Mouse (Mus musculus) liver, embryonic 15.5 days (tissue): ENCODE data around the gene Ccr10. TPM values are rescaled to one million over a fixed set of nuclear protein-coding genes. Genes with fewer than 3 reads are reported as not detected.

Experiments
- ATAC-seq: fragments of 200-750 bp; cut with Nextera tagmentation; 2 replicates; pipeline ENCODE4 v1.8.0; 2017; ENCODE audit warnings: moderate number of reproducible peaks, mild to moderate bottlenecking, moderate library complexity; ENCODE audit not compliant: insufficient read depth
- H3K27ac ChIP-seq: fragments of 300-500 bp; sonication (generic); replicated peaks from 2 replicates; pipeline ENCODE4 v1.5.1; 2015; ENCODE audit warnings: mild to moderate bottlenecking, inconsistent platforms
- H3K27me3 ChIP-seq: fragments of 300-500 bp; sonication (generic); 2 replicates; pipeline ENCODE4 v1.6.1; 2015; ENCODE audit warnings: mild to moderate bottlenecking, inconsistent platforms
- H3K36me3 ChIP-seq: fragments of 300-500 bp; sonication (generic); replicated peaks from 2 replicates; pipeline ENCODE4 v1.6.1; 2015; ENCODE audit warnings: moderate library complexity, mild to moderate bottlenecking, inconsistent platforms
- H3K4me1 ChIP-seq: fragments of 300-500 bp; sonication (generic); replicated peaks from 2 replicates; pipeline ENCODE4 v1.6.1; 2015; ENCODE audit warnings: inconsistent platforms
- H3K4me2 ChIP-seq: fragments of 300-500 bp; sonication (generic); 2 replicates; pipeline ENCODE4 v1.6.1; 2015; ENCODE audit warnings: moderate library complexity, mild to moderate bottlenecking, inconsistent platforms
- H3K4me3 ChIP-seq: fragments of 300-500 bp; sonication (generic); replicated peaks from 2 replicates; pipeline ENCODE4 v1.5.1; 2015; ENCODE audit warnings: mild to moderate bottlenecking, inconsistent platforms
- H3K9ac ChIP-seq: fragments of 300-500 bp; sonication (generic); 2 replicates; pipeline ENCODE4 v1.6.1; 2015; ENCODE audit warnings: moderate library complexity, mild to moderate bottlenecking, inconsistent platforms
- H3K9me3 ChIP-seq: fragments of 300-500 bp; sonication (generic); replicated peaks from 2 replicates; pipeline ENCODE4 v1.6.1; 2016; ENCODE audit warnings: inconsistent platforms
- WGBS: fragments of 180-500 bp; shearing (Covaris S2); methylation state at CpG from one replicate; pipeline ENCODE4 v1.1.7; 2015; ENCODE audit warnings: mixed read lengths; ENCODE audit not compliant: insufficient replicate concordance; 5-methylcytosine and 5-hydroxymethylcytosine counted together
- polyA plus RNA-seq: library from polyadenylated mRNA; unstranded; fragments of >200 nt; fragmentation: Nextera tagmentation; extraction: Ambion mirVana; gene quantifications from 2 replicates; pipeline ENCODE4 v1.2.1, GENCODE M21; 2015

The Ccr10 gene
- polyA plus RNA-seq, 1 experiment from 2014 or later = 0.05 TPM

DNA sequence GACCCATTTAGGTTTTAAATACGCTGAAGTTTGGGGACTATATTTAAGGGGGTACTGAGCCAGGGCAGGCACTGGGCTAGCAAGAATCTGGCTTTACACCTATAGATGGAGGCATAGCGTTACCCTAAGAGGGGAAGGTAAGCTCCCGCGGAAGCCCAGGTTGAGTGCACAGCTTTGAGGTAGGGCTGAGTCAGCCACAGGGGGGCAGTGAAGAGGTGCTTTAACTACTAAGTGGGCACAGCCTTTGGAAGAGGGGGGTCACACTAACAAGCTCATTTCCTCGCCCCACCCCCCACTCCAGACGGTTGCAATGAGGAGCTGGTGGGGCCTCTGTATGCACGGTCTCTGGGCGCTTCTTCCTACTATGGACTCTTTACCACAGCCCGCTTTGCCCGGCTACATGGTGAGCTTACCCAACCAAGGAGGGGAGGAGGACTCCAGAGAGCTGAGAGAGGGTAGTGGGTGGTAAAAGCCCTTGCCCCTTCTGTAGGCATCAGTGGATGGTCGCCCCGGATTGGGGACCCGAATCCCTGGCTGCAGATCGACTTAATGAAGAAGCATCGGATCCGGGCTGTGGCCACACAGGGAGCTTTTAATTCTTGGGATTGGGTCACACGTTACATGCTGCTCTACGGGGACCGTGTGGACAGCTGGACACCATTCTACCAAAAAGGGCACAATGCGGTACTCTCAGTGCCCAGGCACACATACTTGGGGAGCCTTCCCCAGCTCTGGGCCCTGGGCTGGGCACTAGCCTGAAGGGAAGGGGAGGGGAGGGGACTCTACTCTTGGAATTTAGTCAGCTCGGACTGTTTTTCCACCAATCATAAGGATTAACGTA is 1.9 kb upstream of the Ccr10 start:
- no peak overlapping the region for H3K27ac ChIP-seq
- no peak overlapping the region for H3K9ac ChIP-seq
- H3K9me3 ChIP-seq = no peaks in the 10 kb centered on the region
- WGBS = 27% methylated on average over 22 of the region's 22 CpGs
- peaks cover 96% of the 10 kb centered on the region for H3K27me3 ChIP-seq
- H3K36me3 ChIP-seq = no peaks in the 10 kb centered on the region
- no peak for ATAC-seq
- no peak overlapping the region for H3K4me3 ChIP-seq
- peaks cover 42% of the 10 kb centered on the region for H3K4me1 ChIP-seq
- no peak overlapping the region for H3K4me2 ChIP-seq

- Histone ChIP-seq H3K9me3 (no peaks in the 10 kb centered on the region), H3K4me2 (peak overlapping the region; percentile 39; the same call in 1 of the 2 replicates), H3K27ac (no peak overlapping the region), H3K36me3 (no peaks in the 10 kb centered on the region), H3K4me1 (peaks cover 50% of the 10 kb centered on the region), H3K4me3 (no peak overlapping the region), H3K9ac (no peak overlapping the region), H3K27me3 (peaks cover 96% of the 10 kb centered on the region)
- WGBS = 3% methylated on average over 25 of the region's 25 CpGs
- ATAC-seq = no peak
These were observed 961 bp upstream of the Ccr10 start for GRCm38 (mm10) chr11:101176117-101176691.

- H3K9ac ChIP-seq = no peak overlapping the region
- H3K27me3 ChIP-seq = peaks cover 98% of the 10 kb centered on the region
- ATAC-seq = no peak
- H3K9me3 ChIP-seq = no peaks in the 10 kb centered on the region
- WGBS = 6% methylated on average over 11 of the region's 11 CpGs
- peaks cover 55% of the 10 kb centered on the region for H3K4me1 ChIP-seq
- H3K4me2 ChIP-seq = peak overlapping the region; percentile 39; the same call in 1 of the 2 replicates
- no peaks in the 10 kb centered on the region for H3K36me3 ChIP-seq
- no peak overlapping the region for H3K4me3 ChIP-seq
- H3K27ac ChIP-seq = no peak overlapping the region
These were observed 433 bp upstream of the Ccr10 start for GRCm38 (mm10) chr11:101175636-101176116.

DNA sequence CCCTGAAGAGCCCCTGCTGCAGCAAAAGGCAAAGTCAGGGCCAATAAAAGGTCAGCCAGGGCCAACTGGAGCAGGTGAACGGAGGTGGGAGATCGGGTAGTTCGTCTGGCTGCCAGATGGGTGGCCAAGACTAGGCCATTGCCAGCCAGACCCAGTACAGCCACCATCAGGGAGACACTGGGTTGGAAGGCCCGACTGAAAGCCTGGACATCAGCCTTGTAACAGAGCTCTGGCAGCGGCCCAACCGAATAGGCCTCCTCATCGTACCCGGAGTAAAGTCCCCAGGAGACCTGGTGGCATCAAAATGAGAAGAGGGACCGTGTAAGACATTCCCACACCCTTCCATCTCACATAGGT is 876 bp downstream of the Ccr10 start:
- Histone ChIP-seq H3K4me3 (peak overlapping the region; percentile 37), H3K36me3 (no peaks in the 10 kb centered on the region), H3K27me3 (peaks cover 100% of the 10 kb centered on the region), H3K27ac (no peak overlapping the region), H3K4me1 (peaks cover 68% of the 10 kb centered on the region), H3K4me2 (peak overlapping the region; percentile 66), H3K9me3 (no peaks in the 10 kb centered on the region), H3K9ac (no peak overlapping the region)
- 27% methylated on average over 9 of the region's 9 CpGs for WGBS
- ATAC-seq = no peak

- peak overlapping the region; percentile 19; the same call in 1 of the 2 replicates for H3K27ac ChIP-seq
- H3K36me3 ChIP-seq = no peaks in the 10 kb centered on the region
- peak; percentile 51 for ATAC-seq
These were observed 1.4 kb downstream of the Ccr10 start for GRCm38 (mm10) chr11:101173631-101174388.

DNA sequence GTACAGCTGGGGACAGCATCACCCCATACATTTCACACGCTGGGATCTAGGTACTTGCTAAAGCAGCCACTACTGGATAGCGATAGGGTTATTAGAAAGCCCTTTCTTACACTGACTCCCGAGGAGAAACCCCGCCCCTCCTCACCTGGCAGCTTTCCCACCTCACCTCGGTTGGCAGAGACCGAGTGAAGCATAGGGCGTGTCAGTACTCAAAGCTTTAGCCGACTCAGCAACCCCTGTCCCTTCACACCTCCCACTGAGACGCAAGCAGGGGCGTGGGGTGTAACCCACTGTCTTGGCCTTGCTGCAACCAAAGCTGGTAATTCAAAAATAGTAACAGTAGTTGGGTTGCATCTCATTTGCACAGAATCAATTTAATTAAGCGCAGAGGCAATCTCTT is 2.1 kb downstream of the Ccr10 start:
- Histone ChIP-seq H3K27me3 (peaks cover 100% of the 10 kb centered on the region), H3K4me1 (peaks cover 77% of the 10 kb centered on the region), H3K4me3 (no peak overlapping the region), H3K27ac (no peak overlapping the region), H3K4me2 (peak overlapping the region; percentile 66), H3K9ac (no peak overlapping the region), H3K36me3 (no peaks in the 10 kb centered on the region), H3K9me3 (no peaks in the 10 kb centered on the region)
- ATAC-seq = no peak
- 8% methylated on average over 11 of the region's 11 CpGs for whole genome bisulfite sequencing

More at GRCm38 (mm10) chr11:101173631-101174388, 1.4 kb downstream of the Ccr10 start:
- no peak overlapping the region for H3K9ac ChIP-seq
- H3K9me3 ChIP-seq = no peaks in the 10 kb centered on the region
- peak overlapping the region; percentile 37 for H3K4me3 ChIP-seq
- H3K27me3 ChIP-seq = peaks cover 100% of the 10 kb centered on the region
- H3K4me1 ChIP-seq = peaks cover 73% of the 10 kb centered on the region
- H3K4me2 ChIP-seq = peak overlapping the region; percentile 66
- WGBS = 1% methylated on average over 61 of the region's 61 CpGs

GRCm38 (mm10) chr11:101172434-101172815 is 2.8 kb downstream of the Ccr10 start:
- H3K4me3 ChIP-seq = peak overlapping the region; percentile 57
- WGBS = 2% methylated on average over 5 of the region's 5 CpGs
- peaks cover 100% of the 10 kb centered on the region for H3K27me3 ChIP-seq
- H3K27ac ChIP-seq = peak overlapping the region; percentile 31
- peaks cover 74% of the 10 kb centered on the region for H3K4me1 ChIP-seq
- H3K4me2 ChIP-seq = peak overlapping the region; percentile 66
- H3K36me3 ChIP-seq = no peaks in the 10 kb centered on the region
- no peak overlapping the region; the same call in 1 of the 2 replicates for H3K9ac ChIP-seq
- H3K9me3 ChIP-seq = no peaks in the 10 kb centered on the region
- ATAC-seq = no peak

GRCm38 (mm10) chr11:101171721-101172433 is 3.4 kb downstream of the Ccr10 start:
- Histone ChIP-seq H3K36me3 (no peaks in the 10 kb centered on the region), H3K9me3 (no peaks in the 10 kb centered on the region), H3K4me1 (peaks cover 74% of the 10 kb centered on the region), H3K27ac (peak overlapping the region; percentile 31), H3K4me3 (peak overlapping the region; percentile 57), H3K27me3 (peaks cover 100% of the 10 kb centered on the region), H3K4me2 (peak overlapping the region; percentile 66), H3K9ac (no peak overlapping the region; the same call in 1 of the 2 replicates)
- peak; percentile 40; the same call in 1 of the 2 replicates for ATAC-seq
- WGBS = under 1% methylated on average over 31 of the region's 31 CpGs

GRCm38 (mm10) chr11:101170811-101171610 is 4.2 kb downstream of the Ccr10 start, which contains the start of gene Plekhh3:
TSS of gene Plekhh3 (minus strand) at chr11:101171351.
- under 1% methylated on average over 50 of the region's 50 CpGs for WGBS
- 0 out of 2 replicates have a peak, but pooled peaks cover 4% of the 10 kb centered on the region for H3K36me3 ChIP-seq
- H3K9ac ChIP-seq = peak within 1 kb of the TSS; percentile 11; the same call in 1 of the 2 replicates
- peak; percentile 81 for ATAC-seq
- H3K4me1 ChIP-seq = peaks cover 68% of the 10 kb centered on the region
- no peaks in the 10 kb centered on the region for H3K9me3 ChIP-seq
- peak within 1 kb of the TSS; percentile 57 for H3K4me3 ChIP-seq
- H3K27me3 ChIP-seq = peaks cover 100% of the 10 kb centered on the region
- H3K27ac ChIP-seq = peak within 1 kb of the TSS; percentile 51
- H3K4me2 ChIP-seq = peak within 1 kb of the TSS; percentile 66
